In genomic region chr11:43101357-43101756, GRCm38 (mm10) we compare ENCODE assay signal across 30 mouse cellular contexts. TPM values are rescaled to one million over a fixed set of nuclear protein-coding genes. Genes with fewer than 3 reads are reported as not detected.
DNase-seq lines count a peak whose midpoint lies in the region; ATAC-seq and TF ChIP-seq lines count a peak whose summit lies in the region.
"Had no signal": no experiment of that assay in that cellular context is flagged by ENCODE, and none has a peak within 500 bp of the region (broad histone marks: within the 10 kb centered on the region; RNA-seq: fewer than 3 reads in every experiment).

No protein-coding gene starts in this region.

- no peaks in the 10 kb centered on the region for H3K9me3 ChIP-seq in forebrain, embryonic 14.5 days (replicated peaks; ENCODE audit: control insufficient read depth, low read length)
- no peaks in the 10 kb centered on the region for H3K9me3 ChIP-seq in forebrain, embryonic 15.5 days
- no peaks in the 10 kb centered on the region for H3K9me3 ChIP-seq in intestine, postnatal 0 days (ENCODE audit: control insufficient read depth)
- no peaks in the 10 kb centered on the region for H3K9me3 ChIP-seq in intestine, embryonic 15.5 days
- no peaks in the 10 kb centered on the region for H3K9me3 ChIP-seq in midbrain, embryonic 14.5 days (ENCODE audit: control insufficient read depth, low read length)
- H3K9me3 ChIP-seq in midbrain, embryonic 16.5 days (replicated peaks; ENCODE audit: control insufficient read depth, low read length, poor library complexity, severe bottlenecking), result no peaks in the 10 kb centered on the region
- H3K9me3 ChIP-seq: embryonic facial prominence, embryonic 10.5 days; embryonic facial prominence, embryonic 15.5 days; forebrain, embryonic 12.5 days; heart, embryonic 10.5 days; limb, embryonic 10.5 days; limb, embryonic 15.5 days; liver, embryonic 13.5 days had no signal

- ATAC-seq in forebrain, embryonic 14.5 days, result 0 out of 2 replicates have a peak, but pooled peaks have one; percentile 15
- ATAC-seq in forebrain, embryonic 15.5 days (replicated peaks), result no peak
- ATAC-seq in intestine, postnatal 0 days, result no peak
- ATAC-seq in intestine, embryonic 15.5 days, result no peak
- no peak for ATAC-seq in midbrain, embryonic 14.5 days (ENCODE audit: low FRiP score, low TSS enrichment)
- ATAC-seq in midbrain, embryonic 16.5 days, result no peak
- ATAC-seq: CD4-positive, CD25-positive, alpha-beta regulatory T cell, adult 4 months; inflammation-experienced regulatory T-cells, adult 6 months; lung, postnatal 0 days had no signal

- no peak overlapping the region for H3K9ac ChIP-seq in forebrain, embryonic 14.5 days (ENCODE audit: low read length)
- no peak overlapping the region for H3K9ac ChIP-seq in forebrain, embryonic 15.5 days (replicated peaks)
- no peak overlapping the region for H3K9ac ChIP-seq in intestine, postnatal 0 days (ENCODE audit: low read depth, low read length)
- no peak overlapping the region for H3K9ac ChIP-seq in intestine, embryonic 15.5 days
- no peak overlapping the region for H3K9ac ChIP-seq in midbrain, embryonic 14.5 days (replicated peaks; ENCODE audit: low read length)
- no peak overlapping the region for H3K9ac ChIP-seq in midbrain, embryonic 16.5 days (ENCODE audit: low read depth, low read length)
- H3K9ac ChIP-seq: embryonic facial prominence, embryonic 15.5 days; forebrain, embryonic 12.5 days; hindbrain, embryonic 14.5 days; limb, embryonic 15.5 days; liver, embryonic 13.5 days had no signal

- no peak overlapping the region for H3K4me2 ChIP-seq in forebrain, embryonic 14.5 days (ENCODE audit: low read length)
- H3K4me2 ChIP-seq in forebrain, embryonic 15.5 days (replicated peaks), result no peak overlapping the region
- no peak overlapping the region for H3K4me2 ChIP-seq in intestine, postnatal 0 days (replicated peaks; ENCODE audit: low read depth)
- no peak overlapping the region for H3K4me2 ChIP-seq in intestine, embryonic 15.5 days (replicated peaks)
- no peak overlapping the region for H3K4me2 ChIP-seq in midbrain, embryonic 14.5 days (ENCODE audit: low read length)
- no peak overlapping the region for H3K4me2 ChIP-seq in midbrain, embryonic 16.5 days (ENCODE audit: low read length)
- H3K4me2 ChIP-seq: embryonic facial prominence, embryonic 15.5 days; forebrain, embryonic 12.5 days; hindbrain, embryonic 14.5 days; limb, embryonic 15.5 days; liver, embryonic 13.5 days had no signal

- no peaks in the 10 kb centered on the region for H3K36me3 ChIP-seq in forebrain, embryonic 14.5 days (ENCODE audit: control insufficient read depth, insufficient read depth, low read length)
- no peaks in the 10 kb centered on the region for H3K36me3 ChIP-seq in forebrain, embryonic 15.5 days
- H3K36me3 ChIP-seq in intestine, postnatal 0 days (ENCODE audit: control insufficient read depth, insufficient read depth), result no peaks in the 10 kb centered on the region
- H3K36me3 ChIP-seq in intestine, embryonic 15.5 days, result no peaks in the 10 kb centered on the region
- H3K36me3 ChIP-seq in midbrain, embryonic 14.5 days (ENCODE audit: control insufficient read depth, insufficient read depth, low read length), result no peaks in the 10 kb centered on the region
- no peaks in the 10 kb centered on the region for H3K36me3 ChIP-seq in midbrain, embryonic 16.5 days (ENCODE audit: control insufficient read depth, insufficient read depth, low read length)
- H3K36me3 ChIP-seq: embryonic facial prominence, embryonic 10.5 days; embryonic facial prominence, embryonic 15.5 days; forebrain, embryonic 12.5 days; heart, embryonic 10.5 days; limb, embryonic 10.5 days; limb, embryonic 15.5 days; liver, embryonic 13.5 days had no signal

- 55% methylated on average over 1 of the region's 1 CpGs for WGBS in forebrain, embryonic 14.5 days
- 68% methylated on average over 1 of the region's 1 CpGs for WGBS in forebrain, embryonic 15.5 days
- 46% methylated on average over 1 of the region's 1 CpGs for WGBS in intestine, postnatal 0 days
- WGBS in intestine, embryonic 15.5 days, result 50% methylated on average over 1 of the region's 1 CpGs
- WGBS in midbrain, embryonic 14.5 days, result 74% methylated on average over 1 of the region's 1 CpGs
- WGBS in midbrain, embryonic 16.5 days, result 58% methylated on average over 1 of the region's 1 CpGs

- peak; percentile 23 for DNase-seq in forebrain, embryonic 14.5 days (ENCODE audit: low spot score)
- DNase-seq in midbrain, embryonic 14.5 days, result peak; percentile 21
- peak; percentile 39 for DNase-seq in brain, embryonic 14.5 days (ENCODE audit: low read depth)
- no peak for DNase-seq in gastrocnemius, postnatal 4 days (ENCODE audit: low spot score in 2 of 2)
- DNase-seq: adrenal gland, postnatal 25 days; gastrocnemius, adult 2 months; gastrocnemius, postnatal 36 days; heart, postnatal 4 days; kidney, adult 2 months; liver, embryonic 13.5 days; lung, adult 18-20 months; lung, postnatal 4 days; thymus, postnatal 4 days had no signal

- H3K4me1 ChIP-seq in forebrain, embryonic 14.5 days (ENCODE audit: control insufficient read depth, insufficient read depth, low read length), result no peaks in the 10 kb centered on the region
- H3K4me1 ChIP-seq in forebrain, embryonic 15.5 days, result no peaks in the 10 kb centered on the region
- H3K4me1 ChIP-seq in intestine, postnatal 0 days (replicated peaks; ENCODE audit: control insufficient read depth, insufficient read depth, low read length), result no peaks in the 10 kb centered on the region
- no peaks in the 10 kb centered on the region for H3K4me1 ChIP-seq in intestine, embryonic 15.5 days (replicated peaks)
- no peaks in the 10 kb centered on the region for H3K4me1 ChIP-seq in midbrain, embryonic 14.5 days (ENCODE audit: control insufficient read depth, insufficient read depth, low read length)
- H3K4me1 ChIP-seq in midbrain, embryonic 16.5 days (ENCODE audit: control insufficient read depth, insufficient read depth, low read length), result peaks cover 6% of the 10 kb centered on the region
- H3K4me1 ChIP-seq: embryonic facial prominence, embryonic 10.5 days; embryonic facial prominence, embryonic 15.5 days; forebrain, embryonic 12.5 days; heart, embryonic 10.5 days; limb, embryonic 10.5 days; limb, embryonic 15.5 days; liver, embryonic 13.5 days had no signal

- no peaks in the 10 kb centered on the region for H3K27me3 ChIP-seq in forebrain, embryonic 14.5 days (replicated peaks; ENCODE audit: control insufficient read depth, insufficient read depth, low read length)
- no peaks in the 10 kb centered on the region for H3K27me3 ChIP-seq in forebrain, embryonic 15.5 days
- no peaks in the 10 kb centered on the region for H3K27me3 ChIP-seq in intestine, postnatal 0 days (replicated peaks; ENCODE audit: control insufficient read depth, insufficient read depth, low read length)
- H3K27me3 ChIP-seq in intestine, embryonic 15.5 days (replicated peaks), result no peaks in the 10 kb centered on the region
- no peaks in the 10 kb centered on the region for H3K27me3 ChIP-seq in midbrain, embryonic 14.5 days (ENCODE audit: control insufficient read depth, insufficient read depth, low read length)
- no peaks in the 10 kb centered on the region for H3K27me3 ChIP-seq in midbrain, embryonic 16.5 days (ENCODE audit: control insufficient read depth, insufficient read depth, low read depth, low read length)
- H3K27me3 ChIP-seq: embryonic facial prominence, embryonic 15.5 days; forebrain, embryonic 12.5 days; limb, embryonic 15.5 days; liver, embryonic 13.5 days had no signal

- H3K27ac ChIP-seq in forebrain, embryonic 14.5 days (ENCODE audit: low read depth, low read length), result no peak overlapping the region
- no peak overlapping the region for H3K27ac ChIP-seq in forebrain, embryonic 15.5 days (replicated peaks)
- H3K27ac ChIP-seq in intestine, postnatal 0 days (ENCODE audit: low read depth, low read length), result no peak overlapping the region
- no peak overlapping the region for H3K27ac ChIP-seq in intestine, embryonic 15.5 days
- no peak overlapping the region for H3K27ac ChIP-seq in midbrain, embryonic 14.5 days (replicated peaks; ENCODE audit: low read depth, low read length)
- no peak overlapping the region for H3K27ac ChIP-seq in midbrain, embryonic 16.5 days (ENCODE audit: low read length)
- H3K27ac ChIP-seq: embryonic facial prominence, embryonic 10.5 days; embryonic facial prominence, embryonic 15.5 days; forebrain, embryonic 12.5 days; gastrocnemius, adult 2 months; heart, embryonic 10.5 days; hindbrain, embryonic 14.5 days; limb, embryonic 10.5 days; limb, embryonic 15.5 days; liver, embryonic 13.5 days had no signal

- no peak for TF ChIP-seq POLR2A in brain, embryonic 14.5 days (IDR thresholded peaks at IDR 0.05; ENCODE audit: borderline replicate concordance, extremely low read depth, insufficient read depth, insufficient read length, poor library complexity, severe bottlenecking)

- H3K4me3 ChIP-seq in forebrain, embryonic 14.5 days (ENCODE audit: low read depth, low read length), result no peak overlapping the region
- no peak overlapping the region for H3K4me3 ChIP-seq in forebrain, embryonic 15.5 days
- H3K4me3 ChIP-seq in intestine, postnatal 0 days (ENCODE audit: low read depth, low read length), result no peak overlapping the region
- no peak overlapping the region for H3K4me3 ChIP-seq in intestine, embryonic 15.5 days (replicated peaks)
- no peak overlapping the region for H3K4me3 ChIP-seq in midbrain, embryonic 14.5 days (replicated peaks; ENCODE audit: low read depth, low read length)
- no peak overlapping the region for H3K4me3 ChIP-seq in midbrain, embryonic 16.5 days (ENCODE audit: low read depth, low read length)
- H3K4me3 ChIP-seq: embryonic facial prominence, embryonic 10.5 days; embryonic facial prominence, embryonic 15.5 days; forebrain, embryonic 12.5 days; gastrocnemius, adult 2 months; heart, embryonic 10.5 days; limb, embryonic 10.5 days; limb, embryonic 15.5 days; liver, embryonic 13.5 days had no signal

- TF ChIP-seq CTCF in intestine, postnatal 0 days (IDR thresholded peaks at IDR 0.05; ENCODE audit: low read depth), result 0 out of 2 replicates have a peak, but pooled peaks have one; percentile 9
- no peak for TF ChIP-seq CTCF in brain, embryonic 14.5 days (IDR thresholded peaks at IDR 0.05; ENCODE audit: borderline replicate concordance, extremely low read depth, insufficient read depth, insufficient read length)

RNA-seq across cellular contexts. Expression of gene Atp10b, which starts 48.3 kb away (rescaled TPM):
- polyA plus RNA-seq in forebrain, embryonic 14.5 days (2014; fragmentation: Nextera tagmentation; extraction: Ambion mirVana), result 0.16 and 0.28 TPM in 2 replicates
- 0.13 and 0.23 TPM in 2 replicates for polyA plus RNA-seq in forebrain, embryonic 15.5 days (2015; fragmentation: Nextera tagmentation; extraction: Ambion mirVana)
- 3.2 and 3.3 TPM in 2 replicates for polyA plus RNA-seq in intestine, postnatal 0 days (2015; fragmentation: Nextera tagmentation; extraction: Ambion mirVana)
- polyA plus RNA-seq in intestine, embryonic 15.5 days (2015; fragmentation: Nextera tagmentation; extraction: Ambion mirVana), result 2.0 and 2.3 TPM in 2 replicates
- 0.23 and 0.29 TPM in 2 replicates for polyA plus RNA-seq in midbrain, embryonic 14.5 days (2014; fragmentation: Nextera tagmentation; extraction: Ambion mirVana)
- polyA plus RNA-seq in midbrain, embryonic 16.5 days (2015; fragmentation: Nextera tagmentation; extraction: Ambion mirVana), result 0.28 and 0.31 TPM in 2 replicates
- 0.23 and 0.52 TPM in 2 replicates for polyA plus RNA-seq in brain, embryonic 14.5 days (2012; rRNA removed)
- under 1 TPM; 0.80 to 0.98 TPM for total RNA-seq in gastrocnemius, postnatal 4 days (2021)
- total RNA-seq: gastrocnemius, adult 2 months; gastrocnemius, postnatal 36 days; heart, postnatal 4 days; megakaryocyte-erythroid progenitor cell, adult 5-6 weeks; monocyte, adult 5-6 weeks had no signal
- polyA plus RNA-seq: CD4-positive, CD25-positive, alpha-beta regulatory T cell, adult 4 months; heart, postnatal 0 days; liver, embryonic 13.5 days had no signal

Comparison
In these comparisons a context has a peak if more than half of its experiments do, and no peak if none do; other contexts are left out.
1. DNase-seq: peak in forebrain, embryonic 14.5 days (single experiment), midbrain, embryonic 14.5 days (single experiment) and brain, embryonic 14.5 days (single experiment); none in gastrocnemius, postnatal 4 days (0 of 2).